In genomic region chr6:56876870-56877269, GRCm38 (mm10) we compare ENCODE assay signal across 20 mouse cellular contexts. TPM values are rescaled to one million over a fixed set of nuclear protein-coding genes. Genes with fewer than 3 reads are reported as not detected.
DNase-seq lines count a peak whose midpoint lies in the region; ATAC-seq and TF ChIP-seq lines count a peak whose summit lies in the region.
"Had no signal": no experiment of that assay in that cellular context is flagged by ENCODE, and none has a peak within 500 bp of the region (broad histone marks: within the 10 kb centered on the region; RNA-seq: fewer than 3 reads in every experiment).

No protein-coding gene starts in this region.

- TF ChIP-seq EP300 in liver, embryonic 14.5 days (IDR thresholded peaks at IDR 0.05; ENCODE audit: low read depth): no peak

- peak; percentile 24 for ATAC-seq in common myeloid progenitor, adult 5-6 weeks (replicated peaks; ENCODE audit: low read depth, poor library complexity, severe bottlenecking)
- peak; percentile 88 for ATAC-seq in intestine, embryonic 16.5 days
- peak; percentile 49; the same call in 1 of the 2 replicates for ATAC-seq in liver, embryonic 14.5 days (ENCODE audit: insufficient read depth)
- ATAC-seq: forebrain, embryonic 15.5 days; hindbrain, embryonic 16.5 days had no signal

- no peak for TF ChIP-seq CTCF in liver, embryonic 14.5 days (IDR thresholded peaks at IDR 0.05; ENCODE audit: low read depth)
- no peak for TF ChIP-seq CTCF in lung, adult 2 months (IDR thresholded peaks at IDR 0.05; ENCODE audit: insufficient read depth, low read length)

- H3K4me3 ChIP-seq in intestine, embryonic 16.5 days (ENCODE audit: low read length): no peak overlapping the region
- no peak overlapping the region for H3K4me3 ChIP-seq in liver, embryonic 14.5 days (ENCODE audit: insufficient read depth in 1 of 2, low read depth in 2 of 2, low read length in 2 of 2)
- H3K4me3 ChIP-seq in lung, adult 2 months (replicated peaks; ENCODE audit: extremely low read depth, low read depth, low read length): no peak overlapping the region
- no peak overlapping the region for H3K4me3 ChIP-seq in limb, embryonic 10.5 days
- H3K4me3 ChIP-seq: forebrain, embryonic 15.5 days; heart, embryonic 10.5 days; kidney, embryonic 15.5 days had no signal

- no peak overlapping the region for H3K9ac ChIP-seq in intestine, embryonic 16.5 days (ENCODE audit: low read depth, low read length)
- no peak overlapping the region for H3K9ac ChIP-seq in liver, embryonic 14.5 days (replicated peaks)
- H3K9ac ChIP-seq: forebrain, embryonic 15.5 days; kidney, embryonic 15.5 days had no signal

- H3K36me3 ChIP-seq in intestine, embryonic 16.5 days (ENCODE audit: control insufficient read depth, insufficient read depth, low read length): peaks cover 3% of the 10 kb centered on the region; the same call in 1 of the 2 replicates
- H3K36me3 ChIP-seq in liver, embryonic 14.5 days (replicated peaks; ENCODE audit: control insufficient read depth, insufficient read depth, low read depth): peaks cover 17% of the 10 kb centered on the region
- peaks cover 54% of the 10 kb centered on the region for H3K36me3 ChIP-seq in limb, embryonic 10.5 days

- no peak overlapping the region for H3K4me2 ChIP-seq in intestine, embryonic 16.5 days (ENCODE audit: low read depth, low read length)
- no peak overlapping the region for H3K4me2 ChIP-seq in liver, embryonic 14.5 days (ENCODE audit: low read depth)
- H3K4me2 ChIP-seq: forebrain, embryonic 15.5 days; kidney, embryonic 15.5 days had no signal

- H3K9me3 ChIP-seq in intestine, embryonic 16.5 days (ENCODE audit: control insufficient read depth, low read length): no peaks in the 10 kb centered on the region
- no peaks in the 10 kb centered on the region for H3K9me3 ChIP-seq in liver, embryonic 14.5 days (ENCODE audit: control insufficient read depth, low read length)
- H3K9me3 ChIP-seq in limb, embryonic 10.5 days (replicated peaks): no peaks in the 10 kb centered on the region
- H3K9me3 ChIP-seq: forebrain, embryonic 15.5 days; heart, embryonic 10.5 days; kidney, embryonic 15.5 days had no signal

- TF ChIP-seq POLR2A in lung, adult 2 months (IDR thresholded peaks at IDR 0.05; ENCODE audit: borderline replicate concordance, extremely low read depth, low read depth, low read length): no peak

- WGBS in intestine, embryonic 16.5 days: 74% methylated on average over 4 of the region's 4 CpGs
- 36% methylated on average over 4 of the region's 4 CpGs for WGBS in liver, embryonic 14.5 days (ENCODE audit: insufficient replicate concordance)
- 78% methylated on average over 4 of the region's 4 CpGs for WGBS in lung, adult 2 months
- WGBS in limb, embryonic 10.5 days: 87% methylated on average over 4 of the region's 4 CpGs

- DNase-seq in layer of hippocampus, adult 8-10 months (ENCODE audit: low spot score in 2 of 2): peak; percentile 12 to 23
- no peak for DNase-seq in layer of hippocampus, postnatal 14 days (ENCODE audit: low spot score in 2 of 2)
- DNase-seq in liver, embryonic 14.5 days (ENCODE audit: low read depth in 3 of 3, low spot score in 3 of 3): no peak
- DNase-seq in embryo, embryonic 10 days (ENCODE audit: low spot score): no peak
- DNase-seq in lung, adult 2 months: no peak
- no peak for DNase-seq in limb, embryonic 10.5 days (ENCODE audit: low spot score)
- DNase-seq: adrenal gland, adult 8-10 months; cerebellum, adult 2 months; embryo, embryonic 11 days; gastrocnemius, postnatal 25 days; heart, postnatal 14 days; lung, postnatal 4 days; midbrain, embryonic 14.5 days; thymus, postnatal 14 days had no signal

- H3K27me3 ChIP-seq in intestine, embryonic 16.5 days (replicated peaks; ENCODE audit: control insufficient read depth, insufficient read depth, low read length): no peaks in the 10 kb centered on the region
- no peaks in the 10 kb centered on the region for H3K27me3 ChIP-seq in liver, embryonic 14.5 days (ENCODE audit: control insufficient read depth, insufficient read depth, low read length)
- H3K27me3 ChIP-seq in limb, embryonic 10.5 days (ENCODE audit: low read depth, poor library complexity, severe bottlenecking): no peaks in the 10 kb centered on the region
- H3K27me3 ChIP-seq: forebrain, embryonic 15.5 days; kidney, embryonic 15.5 days had no signal

- H3K27ac ChIP-seq in intestine, embryonic 16.5 days (ENCODE audit: low read length): peak overlapping the region; percentile 25; the same call in 1 of the 2 replicates
- H3K27ac ChIP-seq in liver, embryonic 14.5 days: no peak overlapping the region
- H3K27ac ChIP-seq in limb, embryonic 10.5 days: no peak overlapping the region
- H3K27ac ChIP-seq: forebrain, embryonic 15.5 days; heart, embryonic 10.5 days; kidney, embryonic 15.5 days had no signal

- peaks cover 12% of the 10 kb centered on the region; the same call in 1 of the 2 replicates for H3K4me1 ChIP-seq in intestine, embryonic 16.5 days (ENCODE audit: control insufficient read depth, insufficient read depth, low read length)
- H3K4me1 ChIP-seq in liver, embryonic 14.5 days (replicated peaks; ENCODE audit: control insufficient read depth in 2 of 2, insufficient read depth in 2 of 2, low read length in 1 of 2): peaks cover 3 to 19% of the 10 kb centered on the region in 2 experiments
- peaks cover 3% of the 10 kb centered on the region; the same call in 1 of the 2 replicates for H3K4me1 ChIP-seq in lung, adult 2 months (ENCODE audit: control insufficient read depth, insufficient read depth, low read length)
- no peaks in the 10 kb centered on the region for H3K4me1 ChIP-seq in limb, embryonic 10.5 days
- H3K4me1 ChIP-seq: forebrain, embryonic 15.5 days; kidney, embryonic 15.5 days had no signal

RNA-seq across cellular contexts. Expression of gene Fkbp9, which starts 45.0 kb away (rescaled TPM):
- 10 to 100 TPM; 27.4 to 37.3 (median 30.9) TPM for total RNA-seq in layer of hippocampus, adult 8-10 months (2022)
- total RNA-seq in layer of hippocampus, postnatal 14 days (2021): 10 to 100 TPM; 34.7 to 38.7 TPM
- total RNA-seq in common myeloid progenitor, adult 5-6 weeks (2017): 16.6 and 16.9 TPM in 2 replicates
- 88.1 and 89.0 TPM in 2 replicates for polyA plus RNA-seq in intestine, embryonic 16.5 days (2015; fragmentation: Nextera tagmentation; extraction: Ambion mirVana)
- 11.4 and 15.3 TPM in 2 replicates for polyA plus RNA-seq in liver, embryonic 14.5 days (2012; rRNA removed)
- polyA plus RNA-seq in liver, embryonic 14.5 days (2014; fragmentation: Nextera tagmentation; extraction: Ambion mirVana): 19.1 and 20.3 TPM in 2 replicates
- polyA plus RNA-seq in lung, adult 2 months (2012; rRNA removed): 71.5 and 91.9 TPM in 2 replicates
- 64.6 and 65.4 TPM in 2 replicates for polyA plus RNA-seq in limb, embryonic 10.5 days (2016; fragmentation: Nextera tagmentation; extraction: Ambion mirVana)

RNA-seq across cellular contexts. Expression of gene Nt5c3, which starts 46.9 kb away (rescaled TPM):
- total RNA-seq in layer of hippocampus, adult 8-10 months (2022): 10 to 100 TPM; 35.6 to 39.9 (median 37.9) TPM
- total RNA-seq in layer of hippocampus, postnatal 14 days (2021): 10 to 100 TPM; 43.0 to 43.5 TPM
- total RNA-seq in common myeloid progenitor, adult 5-6 weeks (2017): 91.8 and 99.7 TPM in 2 replicates
- polyA plus RNA-seq in intestine, embryonic 16.5 days (2015; fragmentation: Nextera tagmentation; extraction: Ambion mirVana): 63.2 and 68.4 TPM in 2 replicates
- polyA plus RNA-seq in liver, embryonic 14.5 days (2012; rRNA removed): 55.6 and 84.0 TPM in 2 replicates
- polyA plus RNA-seq in liver, embryonic 14.5 days (2014; fragmentation: Nextera tagmentation; extraction: Ambion mirVana): 255 and 257 TPM in 2 replicates
- polyA plus RNA-seq in lung, adult 2 months (2012; rRNA removed): 5.2 and 6.0 TPM in 2 replicates
- 54.1 and 61.5 TPM in 2 replicates for polyA plus RNA-seq in limb, embryonic 10.5 days (2016; fragmentation: Nextera tagmentation; extraction: Ambion mirVana)

RNA-seq across cellular contexts. Expression of gene Vmn1r4, which starts 46.9 kb away (rescaled TPM):
- total RNA-seq in layer of hippocampus, adult 8-10 months (2022): under 1 TPM in 3 of 4 experiments, not detected in 1; 0.25 to 0.80 (median 0.43) TPM
- under 1 TPM; 0.21 to 0.31 TPM for total RNA-seq in layer of hippocampus, postnatal 14 days (2021)
- 1.4 and 1.7 TPM in 2 replicates for total RNA-seq in common myeloid progenitor, adult 5-6 weeks (2017)
- polyA plus RNA-seq in intestine, embryonic 16.5 days (2015; fragmentation: Nextera tagmentation; extraction: Ambion mirVana): 0.29 and 0.36 TPM in 2 replicates
- polyA plus RNA-seq in liver, embryonic 14.5 days (2012; rRNA removed): 0.10 and 0.13 TPM in 2 replicates
- 0.11 and 0.28 TPM in 2 replicates for polyA plus RNA-seq in liver, embryonic 14.5 days (2014; fragmentation: Nextera tagmentation; extraction: Ambion mirVana)
- polyA plus RNA-seq in lung, adult 2 months (2012; rRNA removed): 0.05 and 0.08 TPM in 2 replicates
- polyA plus RNA-seq in limb, embryonic 10.5 days (2016; fragmentation: Nextera tagmentation; extraction: Ambion mirVana): 0.31 TPM in 1 of 2 replicates, not detected in the other

Comparison
In these comparisons a context has a peak if more than half of its experiments do, and no peak if none do; other contexts are left out.
1. DNase-seq: peak in layer of hippocampus, adult 8-10 months (2 of 2); none in layer of hippocampus, postnatal 14 days (0 of 2), liver, embryonic 14.5 days (0 of 3), embryo, embryonic 10 days (single experiment), lung, adult 2 months (single experiment) and limb, embryonic 10.5 days (single experiment).
2. ATAC-seq: peak in every context shown above with its lines; median percentile 88 in intestine, embryonic 16.5 days; 49 in liver, embryonic 14.5 days; 24 in common myeloid progenitor, adult 5-6 weeks.